Comparison of ENCODE assay signal across 12 mouse cellular contexts in the genomic region with DNA sequence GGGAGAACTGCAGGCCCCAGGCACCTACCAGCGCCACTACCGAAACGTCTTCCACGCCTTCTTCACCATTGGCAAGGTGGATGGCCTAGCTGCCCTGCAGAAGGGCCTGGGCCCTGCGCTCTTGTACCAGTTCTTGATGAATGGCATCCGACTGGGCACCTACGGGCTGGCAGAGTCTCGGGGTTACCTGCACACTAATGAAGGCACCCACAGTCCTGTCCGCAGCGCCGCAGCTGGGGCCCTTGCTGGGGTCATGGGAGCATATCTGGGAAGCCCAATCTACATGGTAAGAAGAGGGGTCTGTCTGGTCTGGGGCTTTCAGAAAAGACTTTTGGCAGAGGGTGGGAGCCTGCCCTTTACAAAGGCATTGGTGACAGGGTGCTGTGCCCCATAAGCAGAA. TPM values are rescaled to one million over a fixed set of nuclear protein-coding genes. Genes with fewer than 3 reads are reported as not detected.
DNase-seq lines count a peak whose midpoint lies in the region; ATAC-seq and TF ChIP-seq lines count a peak whose summit lies in the region.
"Had no signal": no experiment of that assay in that cellular context is flagged by ENCODE, and none has a peak within 500 bp of the region (broad histone marks: within the 10 kb centered on the region; RNA-seq: fewer than 3 reads in every experiment).

No protein-coding gene starts in this region.

- no peak overlapping the region; the same call in 1 of the 2 replicates for H3K9ac ChIP-seq in hindbrain, embryonic 14.5 days
- 0 out of 2 replicates have a peak overlapping the region, but pooled peaks have one; percentile 36 for H3K9ac ChIP-seq in CH12.LX (ENCODE audit: insufficient read depth, low read depth)
- H3K9ac ChIP-seq in embryonic facial prominence, embryonic 15.5 days: no peak overlapping the region
- no peak overlapping the region for H3K9ac ChIP-seq in midbrain, embryonic 11.5 days (ENCODE audit: low read length)

- no peak for TF ChIP-seq RAD21 in CH12.LX (IDR thresholded peaks at IDR 0.05; ENCODE audit: low read depth, low read length)

- H3K4me2 ChIP-seq in hindbrain, embryonic 14.5 days (replicated peaks): no peak overlapping the region; the same call in 1 of the 2 replicates
- no peak overlapping the region; the same call in 1 of the 2 replicates for H3K4me2 ChIP-seq in CH12.LX (ENCODE audit: insufficient read depth, low read depth, poor library complexity, severe bottlenecking)
- H3K4me2 ChIP-seq in embryonic facial prominence, embryonic 15.5 days (replicated peaks): peak overlapping the region; percentile 91
- H3K4me2 ChIP-seq in midbrain, embryonic 11.5 days: no peak overlapping the region; the same call in 1 of the 2 replicates

- peaks cover 18% of the 10 kb centered on the region for H3K27me3 ChIP-seq in hindbrain, embryonic 10.5 days (ENCODE audit: insufficient read depth, poor library complexity, severe bottlenecking)
- H3K27me3 ChIP-seq in hindbrain, embryonic 14.5 days (ENCODE audit: control insufficient read depth, insufficient read depth, low read length): no peaks in the 10 kb centered on the region
- peaks cover 6% of the 10 kb centered on the region for H3K27me3 ChIP-seq in CH12.LX (replicated peaks)
- no peaks in the 10 kb centered on the region for H3K27me3 ChIP-seq in embryonic facial prominence, embryonic 15.5 days
- no peaks in the 10 kb centered on the region; the same call in 1 of the 2 replicates for H3K27me3 ChIP-seq in midbrain, embryonic 11.5 days (ENCODE audit: control insufficient read depth, insufficient read depth, low read length)

- TF ChIP-seq POLR2A in CH12.LX (IDR thresholded peaks at IDR 0.05; ENCODE audit: low read depth, low read length): no peak

- no peak for TF ChIP-seq EP300 in CH12.LX (IDR thresholded peaks at IDR 0.05; ENCODE audit: low read length)

- dilution Hi-C loops in CH12.LX (cut with MboI; ENCODE audit: extremely low pct_ligation_motif_present, extremely low pct_unique_long_range_greater_than_20kb, low sequenced_read_pairs): no loop called here

- no peak for TF ChIP-seq CTCF in CH12.LX (conservative IDR thresholded peaks at IDR 0.05 in 1 of 2, IDR thresholded peaks at IDR 0.05 in 1 of 2; ENCODE audit: low read depth in 2 of 2, low read length in 2 of 2)

- DNase-seq in hindbrain, embryonic 10.5 days (ENCODE audit: low spot score): no peak
- DNase-seq in hindbrain, embryonic 14.5 days (ENCODE audit: low spot score): no peak
- DNase-seq in CH12.LX (ENCODE audit: extremely low read depth): no peak
- DNase-seq in midbrain, embryonic 11.5 days (ENCODE audit: low spot score, missing footprints): peak; percentile 19
- no peak for DNase-seq in thymus, adult 18-20 months
- no peak for DNase-seq in thymus, postnatal 36 days
- DNase-seq: heart, adult 2 months; lung, postnatal 10 days; thymus, adult 2 months had no signal

- no peak for ATAC-seq in hindbrain, embryonic 14.5 days (ENCODE audit: low FRiP score)
- no peak for ATAC-seq in embryonic facial prominence, embryonic 15.5 days (ENCODE audit: insufficient number of reproducible peaks, low FRiP score, low TSS enrichment, low read depth)
- ATAC-seq in midbrain, embryonic 11.5 days (ENCODE audit: low FRiP score): no peak
- ATAC-seq in megakaryocyte-erythroid progenitor cell, adult 5-6 weeks (replicated peaks; ENCODE audit: low FRiP score, low TSS enrichment, poor library complexity, severe bottlenecking): no peak

- H3K79me2 ChIP-seq in CH12.LX (replicated peaks; ENCODE audit: control insufficient read depth, extremely low read depth, insufficient read depth, poor library complexity, severe bottlenecking): no peaks in the 10 kb centered on the region

- in situ Hi-C loops in CH12.LX (cut with MboI; ENCODE audit: low pct_ligation_motif_present, low pct_unique_long_range_greater_than_20kb, low sequenced_read_pairs): no loop called here

- H3K36me3 ChIP-seq in hindbrain, embryonic 10.5 days: no peaks in the 10 kb centered on the region
- H3K36me3 ChIP-seq in hindbrain, embryonic 14.5 days (replicated peaks; ENCODE audit: control insufficient read depth, insufficient read depth): no peaks in the 10 kb centered on the region
- peaks cover 0 to 20% of the 10 kb centered on the region in 2 experiments for H3K36me3 ChIP-seq in CH12.LX (replicated peaks in 1 of 2; ENCODE audit: control insufficient read depth in 1 of 2, insufficient read depth in 1 of 2, low read length in 1 of 2)
- H3K36me3 ChIP-seq in embryonic facial prominence, embryonic 15.5 days: no peaks in the 10 kb centered on the region
- H3K36me3 ChIP-seq in midbrain, embryonic 11.5 days (ENCODE audit: control insufficient read depth, insufficient read depth, low read length): no peaks in the 10 kb centered on the region

- 84% methylated on average over 11 of the region's 11 CpGs for WGBS in hindbrain, embryonic 10.5 days
- WGBS in hindbrain, embryonic 14.5 days: 84% methylated on average over 11 of the region's 11 CpGs
- WGBS in embryonic facial prominence, embryonic 15.5 days: 80% methylated on average over 11 of the region's 11 CpGs
- WGBS in midbrain, embryonic 11.5 days: 82% methylated on average over 11 of the region's 11 CpGs

- no peaks in the 10 kb centered on the region for H3K9me3 ChIP-seq in hindbrain, embryonic 10.5 days
- no peaks in the 10 kb centered on the region for H3K9me3 ChIP-seq in hindbrain, embryonic 14.5 days (ENCODE audit: control insufficient read depth, low read length)
- H3K9me3 ChIP-seq in CH12.LX (replicated peaks; ENCODE audit: low read length): no peaks in the 10 kb centered on the region
- H3K9me3 ChIP-seq in embryonic facial prominence, embryonic 15.5 days (replicated peaks): no peaks in the 10 kb centered on the region
- H3K9me3 ChIP-seq in midbrain, embryonic 11.5 days (ENCODE audit: control insufficient read depth, low read length): no peaks in the 10 kb centered on the region

- H3K4me3 ChIP-seq in hindbrain, embryonic 10.5 days: peak overlapping the region; percentile 69; the same call in 1 of the 2 replicates
- no peak overlapping the region for H3K4me3 ChIP-seq in hindbrain, embryonic 14.5 days (replicated peaks; ENCODE audit: low read length)
- no peak overlapping the region for H3K4me3 ChIP-seq in CH12.LX (replicated peaks in 1 of 3; ENCODE audit: low read depth in 2 of 3, low read length in 2 of 3, poor library complexity in 1 of 3)
- peak overlapping the region; percentile 53 for H3K4me3 ChIP-seq in embryonic facial prominence, embryonic 15.5 days (replicated peaks)
- H3K4me3 ChIP-seq in midbrain, embryonic 11.5 days (ENCODE audit: low read depth, low read length): no peak overlapping the region

- H3K27ac ChIP-seq in hindbrain, embryonic 10.5 days: no peak overlapping the region
- H3K27ac ChIP-seq in hindbrain, embryonic 14.5 days: no peak overlapping the region
- no peak overlapping the region for H3K27ac ChIP-seq in CH12.LX (ENCODE audit: insufficient read depth, low read depth)
- no peak overlapping the region for H3K27ac ChIP-seq in embryonic facial prominence, embryonic 15.5 days (replicated peaks)
- H3K27ac ChIP-seq in midbrain, embryonic 11.5 days (ENCODE audit: low read depth, low read length): no peak overlapping the region

- peaks cover 35% of the 10 kb centered on the region for H3K4me1 ChIP-seq in hindbrain, embryonic 10.5 days (replicated peaks)
- H3K4me1 ChIP-seq in hindbrain, embryonic 14.5 days (replicated peaks; ENCODE audit: control insufficient read depth, insufficient read depth, low read length): peaks cover 18% of the 10 kb centered on the region; the same call in 1 of the 2 replicates
- H3K4me1 ChIP-seq in CH12.LX (ENCODE audit: control insufficient read depth in 1 of 2, insufficient read depth in 2 of 2): peaks cover 10 to 34% of the 10 kb centered on the region in 2 experiments
- peaks cover 23% of the 10 kb centered on the region for H3K4me1 ChIP-seq in embryonic facial prominence, embryonic 15.5 days
- H3K4me1 ChIP-seq in midbrain, embryonic 11.5 days (ENCODE audit: control insufficient read depth, insufficient read depth, low read length): peaks cover 6% of the 10 kb centered on the region

RNA-seq across cellular contexts. Expression of a gene that starts 0.8 kb away (rescaled TPM):
- 2.0 and 2.5 TPM in 2 replicates for polyA plus RNA-seq in hindbrain, embryonic 10.5 days (2016; fragmentation: Nextera tagmentation; extraction: Ambion mirVana)
- 2.0 and 2.3 TPM in 2 replicates for polyA plus RNA-seq in hindbrain, embryonic 14.5 days (2014; fragmentation: Nextera tagmentation; extraction: Ambion mirVana)
- 1.6 and 3.9 TPM in 2 replicates for total RNA-seq in CH12.LX (2012; rRNA removed)
- total RNA-seq in CH12.LX (2014; rRNA removed): not detected in 2 replicates
- 0.83 and 1.0 TPM in 2 replicates for polyA plus RNA-seq in CH12.LX (2012; ENCODE audit: insufficient read length, low read depth)
- polyA plus RNA-seq in embryonic facial prominence, embryonic 15.5 days (2015; fragmentation: Nextera tagmentation; extraction: Ambion mirVana): 6.0 and 10.0 TPM in 2 replicates
- polyA plus RNA-seq in midbrain, embryonic 11.5 days (2014; fragmentation: Nextera tagmentation; extraction: Ambion mirVana): 1.1 and 1.2 TPM in 2 replicates
- 2.6 and 3.6 TPM in 2 replicates for total RNA-seq in megakaryocyte-erythroid progenitor cell, adult 5-6 weeks (2014; fragmentation: Nextera tagmentation)
- 1.1 and 4.5 TPM in 2 replicates for total RNA-seq in megakaryocyte-erythroid progenitor cell, adult 5-6 weeks (2017)

RNA-seq across cellular contexts. Expression of a gene that starts 6.2 kb away (rescaled TPM):
- 69.7 and 78.1 TPM in 2 replicates for polyA plus RNA-seq in hindbrain, embryonic 10.5 days (2016; fragmentation: Nextera tagmentation; extraction: Ambion mirVana)
- polyA plus RNA-seq in hindbrain, embryonic 14.5 days (2014; fragmentation: Nextera tagmentation; extraction: Ambion mirVana): 26.2 and 32.3 TPM in 2 replicates
- total RNA-seq in CH12.LX (2012; rRNA removed) (106 and 160 TPM in 2 replicates), CH12.LX (2014; rRNA removed) (154 and 158 TPM in 2 replicates)
- 95.5 and 111 TPM in 2 replicates for polyA plus RNA-seq in CH12.LX (2012; ENCODE audit: insufficient read length, low read depth)
- 49.5 and 52.3 TPM in 2 replicates for polyA plus RNA-seq in embryonic facial prominence, embryonic 15.5 days (2015; fragmentation: Nextera tagmentation; extraction: Ambion mirVana)
- polyA plus RNA-seq in midbrain, embryonic 11.5 days (2014; fragmentation: Nextera tagmentation; extraction: Ambion mirVana): 54.5 and 55.3 TPM in 2 replicates
- 240 and 254 TPM in 2 replicates for total RNA-seq in megakaryocyte-erythroid progenitor cell, adult 5-6 weeks (2014; fragmentation: Nextera tagmentation)
- total RNA-seq in megakaryocyte-erythroid progenitor cell, adult 5-6 weeks (2017): 69.1 and 104 TPM in 2 replicates

RNA-seq across cellular contexts. Expression of a gene that starts 11.5 kb away (rescaled TPM):
- 7.9 and 8.6 TPM in 2 replicates for polyA plus RNA-seq in hindbrain, embryonic 10.5 days (2016; fragmentation: Nextera tagmentation; extraction: Ambion mirVana)
- polyA plus RNA-seq in hindbrain, embryonic 14.5 days (2014; fragmentation: Nextera tagmentation; extraction: Ambion mirVana): 20.1 and 23.4 TPM in 2 replicates
- total RNA-seq in CH12.LX (2012; rRNA removed): 0.04 TPM in 1 of 2 replicates, not detected in the other
- not detected in 2 replicates for total RNA-seq in CH12.LX (2014; rRNA removed)
- polyA plus RNA-seq in CH12.LX (2012; ENCODE audit: insufficient read length, low read depth): 0.12 TPM in 1 of 2 replicates, not detected in the other
- 8.0 and 9.7 TPM in 2 replicates for polyA plus RNA-seq in embryonic facial prominence, embryonic 15.5 days (2015; fragmentation: Nextera tagmentation; extraction: Ambion mirVana)
- polyA plus RNA-seq in midbrain, embryonic 11.5 days (2014; fragmentation: Nextera tagmentation; extraction: Ambion mirVana): 3.7 and 4.2 TPM in 2 replicates
- not detected in 2 replicates for total RNA-seq in megakaryocyte-erythroid progenitor cell, adult 5-6 weeks (2014; fragmentation: Nextera tagmentation)
- not detected in 2 replicates for total RNA-seq in megakaryocyte-erythroid progenitor cell, adult 5-6 weeks (2017)

RNA-seq across cellular contexts. Expression of a gene that starts 39.5 kb away (rescaled TPM):
- 40.6 and 57.3 TPM in 2 replicates for polyA plus RNA-seq in hindbrain, embryonic 10.5 days (2016; fragmentation: Nextera tagmentation; extraction: Ambion mirVana)
- 12.7 and 15.3 TPM in 2 replicates for polyA plus RNA-seq in hindbrain, embryonic 14.5 days (2014; fragmentation: Nextera tagmentation; extraction: Ambion mirVana)
- total RNA-seq in CH12.LX (2012; rRNA removed) (110 and 132 TPM in 2 replicates), CH12.LX (2014; rRNA removed) (61.9 and 65.0 TPM in 2 replicates)
- 66.5 and 72.9 TPM in 2 replicates for polyA plus RNA-seq in CH12.LX (2012; ENCODE audit: insufficient read length, low read depth)
- 26.1 and 27.5 TPM in 2 replicates for polyA plus RNA-seq in embryonic facial prominence, embryonic 15.5 days (2015; fragmentation: Nextera tagmentation; extraction: Ambion mirVana)
- polyA plus RNA-seq in midbrain, embryonic 11.5 days (2014; fragmentation: Nextera tagmentation; extraction: Ambion mirVana): 31.2 and 33.0 TPM in 2 replicates
- total RNA-seq in megakaryocyte-erythroid progenitor cell, adult 5-6 weeks (2014; fragmentation: Nextera tagmentation): 101 and 128 TPM in 2 replicates
- total RNA-seq in megakaryocyte-erythroid progenitor cell, adult 5-6 weeks (2017): 53.9 and 77.9 TPM in 2 replicates

RNA-seq across cellular contexts. Expression of a gene that starts 41.9 kb away (rescaled TPM):
- not detected in 2 replicates for polyA plus RNA-seq in hindbrain, embryonic 10.5 days (2016; fragmentation: Nextera tagmentation; extraction: Ambion mirVana)
- polyA plus RNA-seq in hindbrain, embryonic 14.5 days (2014; fragmentation: Nextera tagmentation; extraction: Ambion mirVana): 0.52 and 0.56 TPM in 2 replicates
- total RNA-seq in CH12.LX (2012; rRNA removed) (not detected in 2 replicates), CH12.LX (2014; rRNA removed) (not detected in 2 replicates)
- not detected in 2 replicates for polyA plus RNA-seq in CH12.LX (2012; ENCODE audit: insufficient read length, low read depth)
- polyA plus RNA-seq in embryonic facial prominence, embryonic 15.5 days (2015; fragmentation: Nextera tagmentation; extraction: Ambion mirVana): not detected in 2 replicates
- polyA plus RNA-seq in midbrain, embryonic 11.5 days (2014; fragmentation: Nextera tagmentation; extraction: Ambion mirVana): not detected in 2 replicates
- not detected in 2 replicates for total RNA-seq in megakaryocyte-erythroid progenitor cell, adult 5-6 weeks (2014; fragmentation: Nextera tagmentation)
- not detected in 2 replicates for total RNA-seq in megakaryocyte-erythroid progenitor cell, adult 5-6 weeks (2017)
- total RNA-seq: heart, adult 2 months had no signal
- polyA plus RNA-seq: activated CD4-positive, CD25-positive, alpha-beta regulatory T cell, adult 4 months had no signal

Comparison
In these comparisons a context has a peak if more than half of its experiments do, and no peak if none do; other contexts are left out.
1. H3K4me3 ChIP-seq: peak in hindbrain, embryonic 10.5 days (single experiment) and embryonic facial prominence, embryonic 15.5 days (single experiment); none in hindbrain, embryonic 14.5 days (single experiment), CH12.LX (0 of 3) and midbrain, embryonic 11.5 days (single experiment).